8 mouse cellular contexts compared by ENCODE assay signal in the genomic region with DNA sequence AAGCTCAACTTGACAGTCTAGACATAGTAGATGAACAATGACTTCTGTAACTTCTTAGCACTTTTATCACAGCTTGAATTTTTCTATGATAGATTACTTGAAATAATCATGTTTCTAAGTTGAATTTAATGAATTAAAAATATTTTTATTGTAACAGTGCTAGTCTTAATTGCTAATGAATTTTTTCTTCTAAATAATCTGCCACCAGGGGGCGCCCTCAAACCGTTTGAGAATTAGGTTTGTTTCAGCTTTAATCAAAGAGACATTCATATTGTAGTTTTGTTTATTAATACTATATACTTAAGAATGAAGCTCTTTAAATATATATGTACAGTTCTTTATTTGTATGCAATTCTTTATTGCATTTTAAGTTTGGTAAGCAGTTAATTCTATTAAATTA. TPM values are rescaled to one million over a fixed set of nuclear protein-coding genes. Genes with fewer than 3 reads are reported as not detected.
DNase-seq lines count a peak whose midpoint lies in the region; ATAC-seq and TF ChIP-seq lines count a peak whose summit lies in the region.
"Had no signal": no experiment of that assay in that cellular context is flagged by ENCODE, and none has a peak within 500 bp of the region (broad histone marks: within the 10 kb centered on the region; RNA-seq: fewer than 3 reads in every experiment).

No protein-coding gene starts in this region.

- H3K4me1 ChIP-seq in kidney, embryonic 15.5 days = no peaks in the 10 kb centered on the region

- H3K4me3 ChIP-seq in kidney, embryonic 15.5 days (replicated peaks) = no peak overlapping the region
- H3K4me3 ChIP-seq: erythroblast, embryonic 14.5 days had no signal

- no peak for TF ChIP-seq POLR2A in brain, embryonic 14.5 days (IDR thresholded peaks at IDR 0.05; ENCODE audit: borderline replicate concordance, extremely low read depth, insufficient read depth, insufficient read length, poor library complexity, severe bottlenecking)

- DNase-seq in kidney, adult 9 months = peak; percentile 64
- peak; percentile 18 for DNase-seq in MEL-GATA-1-ER (ENCODE audit: extremely low read depth, low read depth)
- DNase-seq in brain, embryonic 14.5 days (ENCODE audit: low read depth) = peak; percentile 79
- DNase-seq in gastrocnemius, postnatal 14 days = peak; percentile 30
- DNase-seq in left cerebral cortex, postnatal 36 days (ENCODE audit: low spot score in 2 of 2) = peak; percentile 14 to 18
- DNase-seq in right cerebral cortex, adult 2 months (ENCODE audit: low spot score in 2 of 2) = peak; percentile 73 to 76

- H3K27me3 ChIP-seq in kidney, embryonic 15.5 days = no peaks in the 10 kb centered on the region

- H3K36me3 ChIP-seq in kidney, embryonic 15.5 days = peaks cover 27% of the 10 kb centered on the region

- WGBS in kidney, embryonic 15.5 days = 0% methylated on average over 2 of the region's 2 CpGs

- no peaks in the 10 kb centered on the region for H3K9me3 ChIP-seq in kidney, embryonic 15.5 days (replicated peaks)

- ATAC-seq in kidney, embryonic 15.5 days (replicated peaks; ENCODE audit: low FRiP score) = no peak

- H3K9ac ChIP-seq in kidney, embryonic 15.5 days = no peak overlapping the region

- no peak for TF ChIP-seq CTCF in brain, embryonic 14.5 days (IDR thresholded peaks at IDR 0.05; ENCODE audit: borderline replicate concordance, extremely low read depth, insufficient read depth, insufficient read length)

- intact Hi-C loops in gastrocnemius, postnatal 14 days (cut with DNase I; ENCODE audit: low total_unique reads) = loop anchor here (5.0 kb wide), 1 partner anchor 248 kb away; no protein-coding TSS in a partner anchor
- intact Hi-C loops in left cerebral cortex, postnatal 36 days (cut with DNase I) = loop anchor here (1.0 to 2.0 kb wide), 2 partner anchors 246 to 253 kb away; no protein-coding TSS in a partner anchor

- H3K4me2 ChIP-seq in kidney, embryonic 15.5 days = no peak overlapping the region

- no peak overlapping the region for H3K27ac ChIP-seq in kidney, embryonic 15.5 days

RNA-seq across cellular contexts. Expression of gene Parg, which starts 27.2 kb away (rescaled TPM):
- polyA plus RNA-seq in kidney, embryonic 15.5 days (2015; fragmentation: Nextera tagmentation; extraction: Ambion mirVana) = 46.2 and 48.1 TPM in 2 replicates
- polyA plus RNA-seq in brain, embryonic 14.5 days (2012; rRNA removed) = 14.4 and 22.0 TPM in 2 replicates
- 10 to 100 TPM; 15.1 to 19.0 TPM for total RNA-seq in gastrocnemius, postnatal 14 days (2021)
- total RNA-seq in left cerebral cortex, postnatal 36 days (2021) = 10 to 100 TPM; 35.9 to 42.6 TPM

RNA-seq across cellular contexts. Expression of gene Timm23, which starts 27.3 kb away (rescaled TPM):
- 300 and 306 TPM in 2 replicates for polyA plus RNA-seq in kidney, embryonic 15.5 days (2015; fragmentation: Nextera tagmentation; extraction: Ambion mirVana)
- polyA plus RNA-seq in brain, embryonic 14.5 days (2012; rRNA removed) = 122 and 139 TPM in 2 replicates
- 100 to 1,000 TPM; 145 to 160 TPM for total RNA-seq in gastrocnemius, postnatal 14 days (2021)
- 10 to 100 TPM; 61.9 to 80.2 TPM for total RNA-seq in left cerebral cortex, postnatal 36 days (2021)

Comparison
In these comparisons a context has a peak if more than half of its experiments do, and no peak if none do; other contexts are left out.
1. DNase-seq: peak in every context shown above with its lines; median percentile 79 in brain, embryonic 14.5 days; 74 in right cerebral cortex, adult 2 months; 64 in kidney, adult 9 months; 30 in gastrocnemius, postnatal 14 days; 18 in MEL-GATA-1-ER; 16 in left cerebral cortex, postnatal 36 days.